9 mouse cellular contexts compared by ENCODE assay signal in genomic region chr11:97556569-97557408, GRCm38 (mm10). TPM values are rescaled to one million over a fixed set of nuclear protein-coding genes. Genes with fewer than 3 reads are reported as not detected.
DNase-seq lines count a peak whose midpoint lies in the region; ATAC-seq lines count a peak whose summit lies in the region.
"Had no signal": no experiment of that assay in that cellular context is flagged by ENCODE, and none has a peak within 500 bp of the region (broad histone marks: within the 10 kb centered on the region; RNA-seq: fewer than 3 reads in every experiment).

No protein-coding gene starts in this region.

- H3K4me3 ChIP-seq in kidney, embryonic 16.5 days (ENCODE audit: low read length): no peak overlapping the region
- H3K4me3 ChIP-seq: limb, embryonic 15.5 days had no signal

- 18% methylated on average over 7 of the region's 7 CpGs for WGBS in kidney, embryonic 16.5 days

- no peaks in the 10 kb centered on the region for H3K36me3 ChIP-seq in kidney, embryonic 16.5 days (ENCODE audit: insufficient read depth, low read length)
- H3K36me3 ChIP-seq: limb, embryonic 15.5 days had no signal

- peaks cover 20% of the 10 kb centered on the region for H3K27me3 ChIP-seq in kidney, embryonic 16.5 days (ENCODE audit: insufficient read depth, low read length)

- DNase-seq in kidney, adult 11 months: peak; percentile 71
- DNase-seq in ZHBTc4 (ENCODE audit: low read depth, low spot score): peak; percentile 76
- peak; percentile 80 for DNase-seq in embryo, embryonic 11 days
- DNase-seq in heart, postnatal 25 days (ENCODE audit: low spot score): peak; percentile 35
- peak; percentile 88 for DNase-seq in left cerebral cortex, postnatal 4 days
- DNase-seq in natural killer cell, adult 2 months (ENCODE audit: low spot score in 2 of 2): peak; percentile 29 to 72
- DNase-seq in thymus, postnatal 25 days: peak; percentile 79

- no peak for ATAC-seq in kidney, embryonic 16.5 days (ENCODE audit: low FRiP score, low TSS enrichment)

- intact Hi-C loops in heart, postnatal 25 days (cut with DNase I): loop anchor here (2.0 kb wide), 1 partner anchor 24 kb away; no protein-coding TSS in a partner anchor
- intact Hi-C loops in left cerebral cortex, postnatal 4 days (cut with DNase I): no loop called here

- no peak overlapping the region for H3K27ac ChIP-seq in kidney, embryonic 16.5 days (ENCODE audit: low read length)
- H3K27ac ChIP-seq: limb, embryonic 15.5 days had no signal

- no peak overlapping the region for H3K4me2 ChIP-seq in kidney, embryonic 16.5 days (replicated peaks; ENCODE audit: low read depth, low read length)
- H3K4me2 ChIP-seq: limb, embryonic 15.5 days had no signal

- no peaks in the 10 kb centered on the region for H3K9me3 ChIP-seq in kidney, embryonic 16.5 days (ENCODE audit: low read length)
- H3K9me3 ChIP-seq: limb, embryonic 15.5 days had no signal

- no peak overlapping the region for H3K9ac ChIP-seq in kidney, embryonic 16.5 days (replicated peaks; ENCODE audit: low read length)
- H3K9ac ChIP-seq: limb, embryonic 15.5 days had no signal

- peaks cover 34% of the 10 kb centered on the region for H3K4me1 ChIP-seq in kidney, embryonic 16.5 days (ENCODE audit: insufficient read depth, low read length)

RNA-seq across cellular contexts. Expression of gene Srcin1, which starts 19.2 kb away (rescaled TPM):
- 1.0 and 1.1 TPM in 2 replicates for polyA plus RNA-seq in kidney, embryonic 16.5 days (2015; fragmentation: Nextera tagmentation; extraction: Ambion mirVana)
- under 1 TPM; 0.20 to 0.47 TPM for total RNA-seq in heart, postnatal 25 days (2021)
- total RNA-seq in left cerebral cortex, postnatal 4 days (2021): 100 to 1,000 TPM; 163 to 177 TPM

RNA-seq across cellular contexts. Expression of gene 4933428G20Rik, which starts 56.6 kb away (rescaled TPM):
- 0.75 and 1.3 TPM in 2 replicates for polyA plus RNA-seq in kidney, embryonic 16.5 days (2015; fragmentation: Nextera tagmentation; extraction: Ambion mirVana)
- not detected for total RNA-seq in heart, postnatal 25 days (2021)
- under 1 TPM in 1 of 2 experiments, not detected in 1; 0.26 TPM for total RNA-seq in left cerebral cortex, postnatal 4 days (2021)

Comparison
In these comparisons a context has a peak if more than half of its experiments do, and no peak if none do; other contexts are left out.
1. DNase-seq: peak in every context shown above with its lines; median percentile 88 in left cerebral cortex, postnatal 4 days; 80 in embryo, embryonic 11 days; 79 in thymus, postnatal 25 days; 76 in ZHBTc4; 71 in kidney, adult 11 months; 50 in natural killer cell, adult 2 months; 35 in heart, postnatal 25 days.
2. RNA of gene Srcin1, which starts 19.2 kb away (total RNA-seq): 163 to 177 TPM in left cerebral cortex, postnatal 4 days; 0.20 to 0.47 TPM in heart, postnatal 25 days; every median in the first group is over 100 times any median in the second.